Mouse (Mus musculus) forebrain, embryonic 13.5 days (tissue): ENCODE measurements around the gene Fam19a2. TPM values are rescaled to one million over a fixed set of nuclear protein-coding genes. Genes with fewer than 3 reads are reported as not detected.

Experiments used
- ATAC-seq: fragments of 200-750 bp; cut with Nextera tagmentation; 2 replicates; pipeline ENCODE4 v1.8.0; 2017
- H3K27ac ChIP-seq: fragments of 300-500 bp; sonication (generic); 2 replicates; pipeline ENCODE4 v1.5.1; 2015; ENCODE audit warnings: inconsistent platforms, mild to moderate bottlenecking, moderate library complexity
- H3K27me3 ChIP-seq: fragments of 300-500 bp; sonication (generic); 2 replicates; pipeline ENCODE4 v1.6.1; 2015; ENCODE audit warnings: mild to moderate bottlenecking, inconsistent platforms
- H3K36me3 ChIP-seq: fragments of 300-500 bp; sonication (generic); 2 replicates; pipeline ENCODE4 v1.6.1; 2015; ENCODE audit warnings: mild to moderate bottlenecking, inconsistent platforms; ENCODE audit not compliant: poor library complexity, severe bottlenecking
- H3K4me1 ChIP-seq: fragments of 300-500 bp; sonication (generic); 2 replicates; pipeline ENCODE4 v1.6.1; 2015; ENCODE audit warnings: inconsistent platforms
- H3K4me2 ChIP-seq: fragments of 300-500 bp; sonication (generic); 2 replicates; pipeline ENCODE4 v1.6.1; 2015; ENCODE audit warnings: inconsistent platforms, mild to moderate bottlenecking, moderate library complexity
- H3K4me3 ChIP-seq: fragments of 300-500 bp; sonication (generic); 2 replicates; pipeline ENCODE4 v1.5.1; 2015; ENCODE audit warnings: mild to moderate bottlenecking, inconsistent platforms
- H3K9ac ChIP-seq: fragments of 300-500 bp; sonication (generic); 2 replicates; pipeline ENCODE4 v1.6.1; 2015; ENCODE audit warnings: mild to moderate bottlenecking, inconsistent platforms
- H3K9me3 ChIP-seq: fragments of 300-500 bp; sonication (generic); replicated peaks from 2 replicates; pipeline ENCODE4 v1.6.1; 2016; ENCODE audit warnings: inconsistent platforms
- WGBS: fragments of 180-500 bp; shearing (Covaris S2); methylation state at CpG from one replicate; pipeline ENCODE4 v1.1.7; 2015; 5-methylcytosine and 5-hydroxymethylcytosine counted together
- polyA plus RNA-seq: library from polyadenylated mRNA; unstranded; fragments of >200 nt; fragmentation: Nextera tagmentation; extraction: Ambion mirVana; gene quantifications from 2 replicates; pipeline ENCODE4 v1.2.1, GENCODE M21; 2015

Gene Fam19a2
- polyA plus RNA-seq, 1 experiment from 2014 or later: 10.9 TPM

DNA sequence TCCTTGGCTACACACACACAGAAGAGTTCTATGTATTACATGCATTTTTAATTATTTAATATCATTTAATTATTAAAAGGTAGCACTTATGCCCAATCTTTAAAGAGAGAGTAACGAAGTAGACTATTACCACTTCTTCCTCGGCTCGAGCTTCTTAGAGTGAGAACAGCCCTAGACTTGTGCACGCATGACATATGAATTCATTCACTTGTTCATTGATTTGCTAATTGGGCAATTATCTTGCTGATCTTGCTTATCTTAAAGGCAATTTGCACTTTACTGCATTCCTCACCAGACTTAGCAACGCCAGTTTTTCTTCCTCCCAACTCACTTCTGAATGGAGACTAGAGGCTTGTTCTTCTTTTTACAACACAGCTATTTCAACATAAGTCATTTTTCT, 196.7 kb downstream of the Fam19a2 start:
- H3K36me3 ChIP-seq: no peaks in the 10 kb centered on the region
- no peaks in the 10 kb centered on the region for H3K9me3 ChIP-seq
- H3K4me3 ChIP-seq: no peak overlapping the region
- H3K27me3 ChIP-seq: no peaks in the 10 kb centered on the region
- peaks cover 7% of the 10 kb centered on the region for H3K4me1 ChIP-seq
- WGBS: 23% methylated on average over 5 of the region's 5 CpGs
- H3K9ac ChIP-seq: no peak overlapping the region
- no peak overlapping the region for H3K4me2 ChIP-seq
- ATAC-seq: peak; percentile 71
- H3K27ac ChIP-seq: no peak overlapping the region

DNA sequence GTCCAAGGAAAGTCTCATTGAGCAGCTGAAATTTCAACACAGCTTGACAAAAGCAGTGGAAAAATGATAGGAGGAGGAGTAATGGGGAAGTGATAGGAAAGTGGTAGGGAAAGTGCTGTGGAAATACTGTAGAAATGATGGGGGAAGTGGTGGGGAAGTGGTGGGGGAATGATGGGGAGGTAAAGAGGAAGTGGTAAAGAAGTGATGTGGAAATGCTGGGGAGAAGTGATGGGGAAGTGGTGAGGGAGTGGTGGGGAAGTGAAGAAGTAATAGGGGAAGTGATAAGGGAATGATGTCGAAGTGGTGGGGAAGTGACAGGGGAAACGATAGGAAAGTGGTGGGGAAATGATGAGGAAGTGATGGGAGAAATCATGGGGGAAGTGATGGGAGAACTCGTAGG, 198.5 kb downstream of the Fam19a2 start:
- Histone ChIP-seq H3K27ac (no peak overlapping the region), H3K27me3 (no peaks in the 10 kb centered on the region)

DNA sequence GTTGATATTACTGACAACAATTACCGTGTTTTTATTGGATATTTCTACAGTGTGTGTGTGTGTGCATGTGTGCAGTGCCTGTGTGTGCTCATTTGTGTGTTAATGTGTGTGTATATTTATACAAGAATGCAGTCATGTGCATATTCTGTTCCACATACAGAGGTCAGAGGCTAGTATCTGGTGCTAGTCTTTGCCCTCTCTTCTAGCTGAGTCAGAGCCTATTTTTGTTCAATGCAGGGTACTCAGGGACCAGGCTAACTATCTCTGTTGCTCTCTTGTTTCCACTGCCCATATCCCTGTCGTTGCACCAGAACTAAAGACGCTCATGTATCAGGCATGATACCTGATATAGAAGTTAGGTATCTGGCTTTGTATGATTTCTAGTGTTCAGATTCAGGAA, 251.0 kb downstream of the Fam19a2 start:
- Histone ChIP-seq H3K9me3 (no peaks in the 10 kb centered on the region), H3K4me2 (no peak overlapping the region), H3K27ac (no peak overlapping the region), H3K36me3 (no peaks in the 10 kb centered on the region), H3K4me3 (no peak overlapping the region), H3K4me1 (no peaks in the 10 kb centered on the region), H3K9ac (no peak overlapping the region), H3K27me3 (no peaks in the 10 kb centered on the region)
- 90% methylated on average over 3 of the region's 3 CpGs for WGBS
- ATAC-seq: no peak

More for the DNA sequence above, 198.5 kb downstream of the Fam19a2 start:
- H3K36me3 ChIP-seq: no peaks in the 10 kb centered on the region
- H3K4me2 ChIP-seq: no peak overlapping the region
- ATAC-seq: no peak
- no peak overlapping the region for H3K4me3 ChIP-seq
- WGBS: 90% methylated on average over 3 of the region's 3 CpGs
- no peaks in the 10 kb centered on the region for H3K9me3 ChIP-seq
- no peak overlapping the region for H3K9ac ChIP-seq
- peaks cover 7% of the 10 kb centered on the region for H3K4me1 ChIP-seq

DNA sequence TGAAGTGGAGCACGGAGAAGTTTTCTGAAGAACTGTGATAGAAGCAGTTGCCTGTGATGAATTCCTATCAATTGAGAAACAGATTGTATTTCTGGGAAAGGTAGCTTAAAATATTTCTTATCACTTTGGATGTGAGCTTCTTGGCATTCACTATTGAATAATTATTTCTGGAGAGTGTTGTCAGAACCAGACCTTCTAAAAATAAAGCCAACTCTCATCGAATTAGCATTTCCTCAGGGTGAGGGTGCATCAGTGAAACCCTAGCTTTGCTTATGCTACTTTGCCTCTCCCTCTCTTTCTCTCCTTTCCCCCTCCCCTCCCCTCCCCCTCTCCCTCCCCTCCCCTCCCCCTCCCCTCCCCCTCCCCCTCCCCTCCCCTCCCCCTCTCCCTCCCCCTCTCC, 256.8 kb downstream of the Fam19a2 start:
- WGBS: 94% methylated on average over 2 of the region's 2 CpGs
- Histone ChIP-seq H3K4me3 (no peak overlapping the region), H3K27ac (no peak overlapping the region), H3K4me2 (no peak overlapping the region), H3K9me3 (peaks cover 13% of the 10 kb centered on the region), H3K9ac (no peak overlapping the region), H3K4me1 (no peaks in the 10 kb centered on the region), H3K36me3 (0 out of 2 replicates have a peak, but pooled peaks cover 3% of the 10 kb centered on the region), H3K27me3 (no peaks in the 10 kb centered on the region)
- no peak for ATAC-seq

DNA sequence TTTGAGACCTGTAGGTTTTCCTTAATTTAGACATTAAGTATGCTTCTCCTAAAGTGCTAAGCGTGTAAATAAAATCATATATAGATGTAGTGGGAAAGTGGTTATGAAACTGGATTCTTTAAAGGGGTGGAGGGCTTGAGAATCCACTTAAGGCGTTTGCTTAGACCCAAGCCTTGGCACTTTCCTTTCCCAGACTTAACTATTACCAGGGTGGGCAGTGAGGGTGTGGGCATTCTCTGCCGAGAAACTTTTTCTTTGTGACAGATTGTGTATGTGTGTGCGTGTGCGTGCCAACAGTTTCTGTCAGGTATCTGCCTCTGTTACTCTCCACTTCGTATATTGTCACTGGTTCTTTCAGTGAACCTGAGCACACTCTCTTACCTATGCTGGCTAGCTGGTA, 257.4 kb downstream of the Fam19a2 start:
- Histone ChIP-seq H3K4me2 (no peak overlapping the region), H3K9me3 (peaks cover 13% of the 10 kb centered on the region), H3K9ac (no peak overlapping the region), H3K4me1 (no peaks in the 10 kb centered on the region), H3K36me3 (0 out of 2 replicates have a peak, but pooled peaks cover 3% of the 10 kb centered on the region), H3K27ac (no peak overlapping the region), H3K27me3 (no peaks in the 10 kb centered on the region), H3K4me3 (no peak overlapping the region)
- ATAC-seq: no peak
- WGBS: 91% methylated on average over 6 of the region's 6 CpGs

DNA sequence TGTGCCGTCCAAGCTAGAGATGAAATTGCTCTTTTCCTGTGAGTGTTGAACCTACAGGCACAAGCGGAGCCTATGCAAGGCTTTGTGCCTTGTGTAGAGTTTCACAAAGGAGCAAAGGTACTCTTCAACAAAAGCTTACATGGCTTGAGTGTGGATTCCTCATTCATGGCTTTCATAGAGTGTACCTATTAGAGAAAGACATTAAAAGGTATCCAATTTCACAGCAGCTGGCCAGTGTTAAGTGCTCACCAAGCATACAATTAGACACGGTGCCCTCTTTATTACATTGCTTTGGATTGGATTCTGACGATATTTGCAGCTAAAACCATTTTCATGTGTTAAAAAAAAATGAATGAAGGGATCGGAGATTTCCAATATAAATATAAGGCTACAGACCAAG, 261.6 kb downstream of the Fam19a2 start:
- Histone ChIP-seq H3K9me3 (peaks cover 13% of the 10 kb centered on the region), H3K27ac (no peak overlapping the region), H3K27me3 (no peaks in the 10 kb centered on the region), H3K9ac (no peak overlapping the region), H3K4me1 (no peaks in the 10 kb centered on the region), H3K36me3 (0 out of 2 replicates have a peak, but pooled peaks cover 3% of the 10 kb centered on the region), H3K4me2 (no peak overlapping the region), H3K4me3 (no peak overlapping the region)
- 52% methylated on average over 5 of the region's 5 CpGs for WGBS
- no peak for ATAC-seq

DNA sequence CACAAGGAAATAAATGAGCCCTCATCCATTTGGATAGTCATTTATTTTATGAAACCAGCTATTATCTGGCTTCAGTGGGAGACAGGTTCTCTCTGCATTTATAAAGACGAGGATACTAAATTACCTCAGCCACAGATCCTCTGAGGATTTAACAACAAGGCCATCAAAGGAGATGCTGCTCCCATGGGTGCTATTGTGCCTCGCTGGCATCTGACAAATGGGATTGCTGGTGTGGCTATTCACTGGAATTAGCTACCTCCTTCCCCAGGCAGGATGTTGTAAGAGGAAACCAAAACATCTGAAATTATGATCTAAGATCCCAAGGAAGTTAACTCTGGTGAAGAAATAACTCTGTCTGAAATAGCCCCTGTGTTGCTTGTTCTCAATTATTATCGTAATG, 262.3 kb downstream of the Fam19a2 start:
- 0 out of 2 replicates have a peak, but pooled peaks cover 3% of the 10 kb centered on the region for H3K36me3 ChIP-seq
- no peaks in the 10 kb centered on the region for H3K4me1 ChIP-seq
- no peak overlapping the region for H3K9ac ChIP-seq
- no peak overlapping the region for H3K4me3 ChIP-seq
- H3K9me3 ChIP-seq: peaks cover 13% of the 10 kb centered on the region
- H3K27me3 ChIP-seq: no peaks in the 10 kb centered on the region
- no peak overlapping the region for H3K27ac ChIP-seq
- no peak for ATAC-seq
- 55% methylated on average over 3 of the region's 3 CpGs for WGBS
- no peak overlapping the region for H3K4me2 ChIP-seq

DNA sequence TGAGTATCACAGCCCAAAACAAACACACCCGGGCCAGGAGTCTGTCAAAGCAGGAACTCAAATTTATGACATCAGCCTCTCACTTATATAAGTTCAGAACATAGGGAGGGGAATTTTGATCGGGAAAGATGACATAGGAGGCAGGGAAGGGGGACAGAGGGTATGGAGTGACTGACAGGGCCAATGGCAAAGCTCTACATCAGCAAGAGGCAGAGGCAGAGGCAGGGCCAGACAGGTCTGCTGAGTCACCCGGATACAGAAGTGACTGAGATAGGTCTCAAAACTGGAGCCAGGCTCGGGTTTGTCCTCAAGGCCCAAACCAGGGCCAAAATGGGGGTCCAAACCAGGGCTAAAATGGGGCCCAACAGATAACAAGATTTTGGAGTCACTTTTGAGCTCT, 272.3 kb downstream of the Fam19a2 start:
- Histone ChIP-seq H3K4me1 (no peaks in the 10 kb centered on the region), H3K4me2 (no peak overlapping the region), H3K9me3 (no peaks in the 10 kb centered on the region), H3K27me3 (no peaks in the 10 kb centered on the region), H3K4me3 (no peak overlapping the region), H3K27ac (no peak overlapping the region), H3K9ac (no peak overlapping the region), H3K36me3 (no peaks in the 10 kb centered on the region)
- WGBS: 85% methylated on average over 4 of the region's 4 CpGs
- no peak for ATAC-seq

DNA sequence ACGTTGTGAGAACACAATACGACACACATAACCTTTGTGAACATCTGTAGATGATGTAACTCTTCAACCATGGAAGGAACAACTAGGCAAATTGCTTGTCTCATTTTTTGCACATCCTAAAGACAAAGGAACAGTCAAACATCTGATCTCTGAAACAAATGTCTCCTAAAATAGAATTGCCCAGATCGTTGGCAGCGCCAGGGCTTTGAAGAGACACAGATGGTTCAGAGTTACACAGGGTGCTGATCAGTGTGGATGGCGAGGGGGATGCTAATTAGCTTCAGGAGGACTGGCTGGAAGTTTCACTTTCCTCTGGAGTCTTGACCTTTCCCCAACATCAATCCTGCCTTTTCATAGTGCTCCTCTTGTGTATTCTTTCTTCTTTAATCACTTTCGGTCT, 284.6 kb downstream of the Fam19a2 start:
- Histone ChIP-seq H3K4me1 (no peaks in the 10 kb centered on the region), H3K4me2 (no peak overlapping the region), H3K9me3 (no peaks in the 10 kb centered on the region), H3K27ac (no peak overlapping the region), H3K9ac (no peak overlapping the region), H3K27me3 (no peaks in the 10 kb centered on the region), H3K36me3 (no peaks in the 10 kb centered on the region), H3K4me3 (no peak overlapping the region)
- WGBS: 76% methylated on average over 6 of the region's 6 CpGs
- ATAC-seq: no peak

DNA sequence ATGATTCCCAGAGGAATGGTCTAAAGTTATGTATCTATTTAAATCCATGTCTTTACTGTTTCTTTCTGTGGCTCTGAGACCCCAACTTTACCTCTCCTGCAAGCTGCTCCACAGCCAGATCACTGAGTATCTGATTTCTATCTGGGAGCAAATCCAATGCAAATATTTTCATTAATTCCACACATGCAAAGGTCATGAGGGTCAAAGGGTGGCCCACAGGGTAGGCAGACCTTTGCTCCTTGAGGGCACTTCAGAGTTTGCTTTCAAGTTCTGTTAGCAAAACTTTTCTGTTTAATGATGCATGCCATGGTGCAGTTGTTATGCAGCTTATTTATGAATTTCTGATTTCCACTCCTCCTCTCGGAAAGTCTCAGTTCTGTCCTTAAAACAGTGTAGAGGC, 303.9 kb downstream of the Fam19a2 start:
- Histone ChIP-seq H3K9me3 (no peaks in the 10 kb centered on the region), H3K9ac (no peak overlapping the region), H3K4me2 (no peak overlapping the region), H3K27me3 (no peaks in the 10 kb centered on the region), H3K27ac (no peak overlapping the region), H3K4me1 (no peaks in the 10 kb centered on the region), H3K4me3 (no peak overlapping the region), H3K36me3 (no peaks in the 10 kb centered on the region)
- WGBS: 96% methylated on average over 1 of the region's 1 CpGs
- ATAC-seq: no peak

DNA sequence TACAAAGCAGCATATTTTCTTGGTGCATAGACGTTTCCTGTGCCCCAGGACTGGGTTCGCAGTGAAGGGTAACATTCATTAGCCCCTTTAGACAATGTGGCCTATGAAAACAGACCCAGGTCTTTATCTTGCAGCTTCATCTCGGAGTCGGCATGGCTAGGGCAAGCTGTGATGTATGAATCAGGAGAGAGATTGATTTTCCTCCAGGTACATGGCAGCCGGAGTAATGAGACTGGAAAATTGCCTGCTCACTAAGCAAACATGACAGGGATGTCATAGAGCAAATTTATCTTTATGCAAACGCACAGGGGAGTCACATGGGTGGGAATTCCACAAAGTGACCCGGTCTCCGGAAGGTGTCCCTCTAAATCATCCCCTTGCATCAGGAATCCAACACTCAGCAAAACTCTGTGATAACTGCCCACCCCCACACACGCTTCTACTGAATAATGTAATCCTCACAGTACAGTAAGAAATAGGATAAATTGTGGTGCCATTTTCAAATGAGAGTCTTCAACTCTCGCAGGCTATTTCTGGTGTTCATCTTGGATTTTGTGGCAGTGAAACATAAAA, 306.9 kb downstream of the Fam19a2 start:
- Histone ChIP-seq H3K27ac (no peak overlapping the region), H3K4me2 (no peak overlapping the region)

DNA sequence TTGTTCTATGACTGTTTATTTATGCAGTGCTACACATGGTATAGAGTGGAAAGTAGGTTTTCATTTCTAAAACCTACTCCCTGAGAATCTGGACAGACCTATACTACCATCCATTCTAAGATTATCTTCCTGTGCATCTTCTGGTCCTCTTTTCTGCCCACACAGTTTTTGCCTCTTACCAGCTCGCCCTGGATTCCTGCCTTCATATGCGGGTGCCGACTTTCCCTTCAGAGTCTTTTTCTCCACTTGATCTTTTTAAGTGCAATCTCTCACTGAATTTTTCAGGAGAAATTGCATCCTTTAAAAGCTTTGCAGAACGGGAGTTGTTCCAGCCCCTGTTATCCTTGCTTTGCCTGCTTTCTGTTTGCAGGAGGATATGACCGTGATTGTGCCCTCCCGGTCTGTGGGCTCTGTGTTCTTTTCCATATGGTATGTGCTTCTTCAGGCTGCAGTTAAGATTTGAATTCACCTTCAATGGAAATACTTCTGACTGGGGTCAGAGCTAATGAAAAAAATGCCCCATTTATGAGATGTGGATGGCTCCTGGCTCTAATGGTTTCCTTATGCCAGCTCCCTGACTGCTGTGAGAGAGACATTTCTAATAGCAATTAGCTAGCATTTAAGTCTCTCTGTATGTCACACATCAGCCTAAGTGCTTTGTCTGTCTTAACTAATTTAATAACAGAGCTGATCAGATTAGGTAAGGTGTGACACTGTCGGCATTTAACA, 308.7 kb downstream of the Fam19a2 start:
- Histone ChIP-seq H3K36me3 (no peaks in the 10 kb centered on the region), H3K9me3 (no peaks in the 10 kb centered on the region), H3K4me3 (no peak overlapping the region), H3K4me1 (peaks cover under 1% of the 10 kb centered on the region; the same call in 1 of the 2 replicates), H3K27me3 (no peaks in the 10 kb centered on the region), H3K9ac (no peak overlapping the region), H3K27ac (no peak overlapping the region), H3K4me2 (no peak overlapping the region)
- ATAC-seq: no peak
- 84% methylated on average over 7 of the region's 7 CpGs for WGBS

More for the DNA sequence above, 306.9 kb downstream of the Fam19a2 start:
- Histone ChIP-seq H3K9me3 (no peaks in the 10 kb centered on the region), H3K9ac (no peak overlapping the region), H3K4me3 (no peak overlapping the region), H3K27me3 (no peaks in the 10 kb centered on the region), H3K4me1 (no peaks in the 10 kb centered on the region), H3K36me3 (no peaks in the 10 kb centered on the region)
- ATAC-seq: no peak
- 84% methylated on average over 10 of the region's 10 CpGs for WGBS

DNA sequence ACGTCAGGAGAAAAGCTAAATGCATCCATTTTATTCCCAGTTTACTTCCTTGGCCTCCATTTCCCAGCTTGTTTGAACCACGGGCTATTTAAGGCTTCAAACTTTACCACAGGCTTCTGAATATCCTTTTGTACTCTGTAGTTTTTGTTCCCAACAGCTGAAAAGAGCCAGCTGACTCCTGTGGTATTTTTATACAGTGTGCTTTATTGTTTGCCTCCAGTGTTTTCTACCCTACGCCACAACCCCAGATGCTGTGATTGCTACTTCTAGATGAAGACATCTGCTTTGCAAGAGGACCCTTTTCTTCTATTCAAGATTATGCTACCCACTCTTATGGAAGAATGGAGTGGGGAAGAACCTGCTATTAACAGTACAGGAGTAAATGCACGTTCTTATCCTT, 314.0 kb downstream of the Fam19a2 start:
- Histone ChIP-seq H3K27ac (no peak overlapping the region), H3K9me3 (no peaks in the 10 kb centered on the region), H3K4me3 (no peak overlapping the region), H3K4me2 (no peak overlapping the region), H3K36me3 (no peaks in the 10 kb centered on the region), H3K4me1 (peaks cover 7% of the 10 kb centered on the region), H3K9ac (no peak overlapping the region), H3K27me3 (no peaks in the 10 kb centered on the region)
- 37% methylated on average over 4 of the region's 4 CpGs for WGBS
- peak; percentile 69; the same call in 1 of the 2 replicates for ATAC-seq
